In the genomic region with DNA sequence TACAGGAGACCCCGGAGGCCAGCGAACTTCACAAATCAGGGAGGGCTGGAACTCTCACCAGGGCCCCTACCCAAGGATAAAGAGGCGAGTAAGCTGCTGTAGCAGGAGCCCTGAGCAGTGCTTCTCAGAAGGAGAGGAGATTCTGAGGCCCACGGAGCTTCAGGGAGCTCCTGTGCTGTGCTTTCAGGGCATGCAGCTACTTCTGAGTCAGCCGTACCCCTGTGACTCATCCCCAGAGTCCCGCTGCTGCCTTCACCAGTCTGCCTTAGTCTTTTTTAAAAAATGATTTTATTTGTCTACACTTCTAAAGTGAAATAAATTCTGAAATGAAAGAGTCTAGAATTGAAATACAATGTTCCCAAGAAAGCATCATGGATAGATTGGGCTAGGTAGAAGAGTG, we compare ENCODE assay signal across 18 mouse cellular contexts.
DNase-seq lines count a peak whose midpoint lies in the region; ATAC-seq and TF ChIP-seq lines count a peak whose summit lies in the region.
"Had no signal": no experiment of that assay in that cellular context is flagged by ENCODE, and none has a peak within 500 bp of the region (broad histone marks: within the 10 kb centered on the region; RNA-seq: fewer than 3 reads in every experiment).

No protein-coding gene starts in this region.

- ATAC-seq in frontal cortex, adult (ENCODE audit: low TSS enrichment): peak; percentile 97
- ATAC-seq in erythroblast, adult 5-6 weeks (replicated peaks; ENCODE audit: low FRiP score, poor library complexity, severe bottlenecking): no peak
- ATAC-seq: intestine, embryonic 15.5 days; liver, embryonic 12.5 days had no signal

- no peak overlapping the region for H3K4me3 ChIP-seq in lung, adult 2 months (replicated peaks; ENCODE audit: extremely low read depth, low read depth, low read length)
- H3K4me3 ChIP-seq: heart, embryonic 12.5 days; hindbrain, embryonic 10.5 days; intestine, embryonic 15.5 days; liver, embryonic 12.5 days; neural tube, embryonic 15.5 days had no signal

- no peak for DNase-seq in frontal cortex, postnatal 14 days (ENCODE audit: low spot score in 2 of 2)
- peak; percentile 21 for DNase-seq in 3134 (ENCODE audit: extremely low read depth, insufficient read length, low spot score)
- DNase-seq in adrenal gland, postnatal 10 days: peak; percentile 35
- peak; percentile 47 to 48 for DNase-seq in left cerebral cortex, postnatal 14 days (ENCODE audit: low spot score in 2 of 2)
- DNase-seq in lung, adult 2 months: no peak
- no peak for DNase-seq in layer of hippocampus, postnatal 14 days (ENCODE audit: low spot score in 2 of 2)
- DNase-seq: B cell, adult 2 months; cerebellum, adult 9-11 months; gastrocnemius, postnatal 14 days; kidney, postnatal 10 days; lung, postnatal 10 days had no signal

- intact Hi-C loops in left cerebral cortex, postnatal 14 days (cut with DNase I): no loop called here

- no peak for TF ChIP-seq POLR2A in lung, adult 2 months (IDR thresholded peaks at IDR 0.05; ENCODE audit: borderline replicate concordance, extremely low read depth, low read depth, low read length)

- 69% methylated on average over 6 of the region's 6 CpGs for WGBS in lung, adult 2 months

- no peak for TF ChIP-seq CTCF in lung, adult 2 months (IDR thresholded peaks at IDR 0.05; ENCODE audit: insufficient read depth, low read length)

- no peaks in the 10 kb centered on the region for H3K4me1 ChIP-seq in lung, adult 2 months (ENCODE audit: control insufficient read depth, insufficient read depth, low read length)
- H3K4me1 ChIP-seq: hindbrain, embryonic 10.5 days; intestine, embryonic 15.5 days; liver, embryonic 12.5 days; neural tube, embryonic 15.5 days had no signal

Comparison
In these comparisons a context has a peak if more than half of its experiments do, and no peak if none do; other contexts are left out.
1. DNase-seq: peak in 3134 (single experiment), adrenal gland, postnatal 10 days (single experiment) and left cerebral cortex, postnatal 14 days (2 of 2); none in frontal cortex, postnatal 14 days (0 of 2), lung, adult 2 months (single experiment) and layer of hippocampus, postnatal 14 days (0 of 2).